Mouse (Mus musculus) limb, embryonic 15.5 days (tissue): Measurements from ENCODE around the gene Mbd6. TPM values are rescaled to one million over a fixed set of nuclear protein-coding genes. Genes with fewer than 3 reads are reported as not detected.

Source experiments
- ATAC-seq: fragments of 200-750 bp; cut with Nextera tagmentation; 2 replicates; pipeline ENCODE4 v1.8.0; 2017; ENCODE audit warnings: low read depth, moderate TSS enrichment; ENCODE audit not compliant: insufficient number of reproducible peaks, low FRiP score, low TSS enrichment
- H3K27ac ChIP-seq: fragments of 300-500 bp; sonication (generic); 2 replicates; pipeline ENCODE4 v1.5.1; 2015; ENCODE audit warnings: moderate library complexity, mild to moderate bottlenecking, inconsistent platforms
- H3K27me3 ChIP-seq: fragments of 300-500 bp; sonication (generic); 2 replicates; pipeline ENCODE4 v1.6.1; 2015; ENCODE audit warnings: inconsistent platforms
- H3K36me3 ChIP-seq: fragments of 300-500 bp; sonication (generic); 2 replicates; pipeline ENCODE4 v1.6.1; 2015; ENCODE audit warnings: inconsistent platforms
- H3K4me1 ChIP-seq: fragments of 300-500 bp; sonication (generic); 2 replicates; pipeline ENCODE4 v1.6.1; 2015; ENCODE audit warnings: inconsistent platforms
- H3K4me2 ChIP-seq: fragments of 300-500 bp; sonication (generic); 2 replicates; pipeline ENCODE4 v1.6.1; 2015; ENCODE audit warnings: mild to moderate bottlenecking, inconsistent platforms
- H3K4me3 ChIP-seq: fragments of 300-500 bp; sonication (generic); 2 replicates; pipeline ENCODE4 v1.5.1; 2015; ENCODE audit warnings: mild to moderate bottlenecking, inconsistent platforms
- H3K9ac ChIP-seq: fragments of 300-500 bp; sonication (generic); 2 replicates; pipeline ENCODE4 v1.6.1; 2015; ENCODE audit warnings: inconsistent platforms
- H3K9me3 ChIP-seq: fragments of 300-500 bp; sonication (generic); 2 replicates; pipeline ENCODE4 v1.6.1; 2016; ENCODE audit warnings: inconsistent platforms
- WGBS: fragments of 180-500 bp; shearing (Covaris S2); methylation state at CpG from one replicate; pipeline ENCODE4 v1.1.7; 2015; 5-methylcytosine and 5-hydroxymethylcytosine counted together
- polyA plus RNA-seq: library from polyadenylated mRNA; unstranded; fragments of >200 nt; fragmentation: Nextera tagmentation; extraction: Ambion mirVana; gene quantifications from 2 replicates; pipeline ENCODE4 v1.2.1, GENCODE M21; 2015

Gene Mbd6
- polyA plus RNA-seq, 1 experiment from 2014 or later = 16.2 TPM

DNA sequence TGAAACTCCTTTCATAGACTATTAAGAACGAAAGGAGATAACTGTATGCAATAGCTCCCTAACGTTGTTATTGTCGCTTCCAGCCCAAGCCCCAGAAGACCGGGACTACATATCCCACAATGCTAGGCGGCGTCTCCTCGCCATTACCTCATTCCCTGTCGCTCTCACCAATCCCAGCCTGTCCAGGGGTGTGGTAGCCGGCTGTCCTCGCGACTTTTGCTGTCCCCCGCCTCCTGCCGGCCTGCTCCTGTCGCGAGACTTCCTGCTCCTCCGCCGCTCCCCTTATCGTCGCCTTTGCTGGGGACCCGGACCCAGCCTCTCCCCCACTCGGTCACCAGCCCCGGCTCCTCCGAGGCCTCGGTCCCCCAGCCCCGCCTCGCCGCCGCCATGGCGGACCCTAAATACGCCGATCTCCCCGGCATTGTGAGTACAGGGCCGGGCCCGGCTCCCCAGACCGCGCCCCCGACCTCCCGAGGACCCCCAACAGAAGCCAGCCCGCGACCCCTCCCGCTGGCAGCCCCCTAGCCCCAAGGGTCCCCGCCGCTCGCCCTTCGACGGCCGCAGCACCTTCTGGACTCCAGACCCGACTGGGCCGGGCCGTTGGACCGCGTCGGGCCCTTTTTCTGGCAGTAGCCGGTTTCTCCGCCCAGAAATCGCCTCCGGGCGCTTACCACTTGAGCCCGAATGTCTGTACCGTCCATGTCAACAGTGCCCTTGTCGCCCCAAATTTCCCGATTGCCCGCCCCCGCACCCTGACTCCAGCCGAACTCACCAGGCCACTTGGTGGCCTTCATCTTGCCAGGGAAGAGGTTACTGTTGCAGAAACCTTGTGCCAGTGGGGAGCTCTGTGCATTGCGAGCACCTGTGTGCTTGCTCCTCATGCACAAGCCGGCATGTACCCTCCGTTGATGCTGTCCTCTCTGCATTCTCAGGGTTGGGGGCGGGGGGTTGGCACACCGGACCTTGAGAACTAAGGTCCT, 22.4 kb downstream of the Mbd6 start, which contains the start of gene Dctn2:
Dctn2 (plus strand) TSS at position 257 of the 980 bp plus-strand sequence.
- WGBS = under 1% methylated on average over 70 of the region's 70 CpGs
- H3K4me1 ChIP-seq = peaks cover 37% of the 10 kb centered on the region

DNA sequence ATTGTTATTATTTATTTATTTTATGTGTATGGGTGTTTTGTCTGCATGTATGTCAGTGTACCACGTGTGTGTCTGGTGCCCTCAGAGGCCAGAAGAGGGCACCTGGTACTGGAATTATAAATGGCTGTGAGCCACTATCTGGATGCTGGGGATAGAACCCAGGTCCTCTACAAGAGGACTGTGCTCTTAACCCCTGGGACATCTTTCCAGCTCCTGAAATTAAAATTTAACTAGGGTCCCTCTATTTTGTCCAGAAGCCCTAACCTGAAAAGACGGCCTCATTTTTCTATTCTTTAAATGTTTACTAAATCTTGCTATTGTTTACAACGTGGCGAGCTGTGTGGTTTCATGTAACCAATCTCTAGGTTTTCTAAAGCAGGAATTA, 23.1 kb downstream of the Mbd6 start:
- peaks cover 21% of the 10 kb centered on the region for H3K36me3 ChIP-seq
- WGBS = 31% methylated on average over 4 of the region's 4 CpGs
- H3K9ac ChIP-seq = no peak overlapping the region
- no peak for ATAC-seq
- H3K27me3 ChIP-seq = peaks cover 12% of the 10 kb centered on the region
- peak overlapping the region; percentile 81; the same call in 1 of the 2 replicates for H3K4me2 ChIP-seq
- no peak overlapping the region for H3K27ac ChIP-seq
- no peaks in the 10 kb centered on the region for H3K9me3 ChIP-seq
- H3K4me1 ChIP-seq = peaks cover 37% of the 10 kb centered on the region
- peak overlapping the region; percentile 98 for H3K4me3 ChIP-seq

More for the DNA sequence above, 22.4 kb downstream of the Mbd6 start, which contains the start of gene Dctn2:
- Histone ChIP-seq H3K27ac (peak within 1 kb of the TSS; percentile 89), H3K36me3 (peaks cover 28% of the 10 kb centered on the region), H3K9me3 (no peaks in the 10 kb centered on the region), H3K9ac (peak within 1 kb of the TSS; percentile 99), H3K4me2 (peak within 1 kb of the TSS; percentile 81), H3K27me3 (peaks cover 12% of the 10 kb centered on the region), H3K4me3 (peak within 1 kb of the TSS; percentile 98)
- ATAC-seq = peak; percentile 97

DNA sequence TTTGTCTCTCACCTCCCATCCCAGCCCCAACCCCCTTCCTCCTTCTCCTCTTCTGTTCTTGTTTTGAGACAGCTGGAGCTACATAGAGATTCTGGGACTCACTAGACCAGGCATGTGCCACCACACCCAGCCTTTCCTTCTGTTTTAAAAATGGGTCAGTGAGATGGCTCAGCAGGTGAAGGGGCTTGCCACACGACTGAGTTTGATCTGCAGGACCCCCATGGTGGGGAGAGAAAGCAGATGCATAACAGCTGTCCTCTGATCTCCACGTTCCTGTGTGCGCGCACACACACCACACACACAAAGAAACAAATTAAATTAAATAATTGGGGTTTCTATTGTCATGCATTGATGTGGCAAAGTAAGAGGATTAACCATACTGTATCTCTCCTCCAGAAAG, 23.8 kb downstream of the Mbd6 start:
- Histone ChIP-seq H3K4me2 (no peak overlapping the region), H3K36me3 (peaks cover 14% of the 10 kb centered on the region), H3K4me3 (no peak overlapping the region), H3K4me1 (peaks cover 34% of the 10 kb centered on the region), H3K9me3 (no peaks in the 10 kb centered on the region), H3K27me3 (peaks cover 12% of the 10 kb centered on the region), H3K9ac (no peak overlapping the region), H3K27ac (no peak overlapping the region)
- WGBS = 69% methylated on average over 4 of the region's 4 CpGs
- no peak for ATAC-seq

DNA sequence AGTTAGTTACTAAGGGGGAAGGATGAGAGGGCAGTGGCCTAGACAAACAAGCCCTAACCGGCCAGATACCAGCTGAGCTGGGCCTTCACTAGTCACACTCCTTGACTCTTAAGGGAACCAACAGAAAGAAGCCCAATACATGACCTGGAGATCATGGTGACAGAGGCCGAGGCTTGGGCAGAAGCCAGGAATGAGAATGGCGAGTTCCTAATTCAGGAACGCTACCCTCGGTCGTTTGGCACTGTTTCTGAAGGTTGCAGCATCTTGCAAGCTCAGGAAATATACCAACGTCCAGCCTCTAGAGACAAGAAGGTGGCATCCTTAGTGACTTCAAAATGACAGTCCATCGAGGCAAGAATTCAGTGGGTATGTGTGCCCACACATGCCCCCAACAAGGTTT, 24.5 kb downstream of the Mbd6 start:
- Histone ChIP-seq H3K4me3 (no peak overlapping the region), H3K9me3 (no peaks in the 10 kb centered on the region), H3K9ac (no peak overlapping the region), H3K4me1 (peaks cover 32% of the 10 kb centered on the region), H3K27ac (no peak overlapping the region), H3K36me3 (peaks cover 12% of the 10 kb centered on the region; the same call in 1 of the 2 replicates), H3K4me2 (no peak overlapping the region), H3K27me3 (peaks cover 12% of the 10 kb centered on the region)
- ATAC-seq = no peak
- WGBS = 77% methylated on average over 8 of the region's 8 CpGs

DNA sequence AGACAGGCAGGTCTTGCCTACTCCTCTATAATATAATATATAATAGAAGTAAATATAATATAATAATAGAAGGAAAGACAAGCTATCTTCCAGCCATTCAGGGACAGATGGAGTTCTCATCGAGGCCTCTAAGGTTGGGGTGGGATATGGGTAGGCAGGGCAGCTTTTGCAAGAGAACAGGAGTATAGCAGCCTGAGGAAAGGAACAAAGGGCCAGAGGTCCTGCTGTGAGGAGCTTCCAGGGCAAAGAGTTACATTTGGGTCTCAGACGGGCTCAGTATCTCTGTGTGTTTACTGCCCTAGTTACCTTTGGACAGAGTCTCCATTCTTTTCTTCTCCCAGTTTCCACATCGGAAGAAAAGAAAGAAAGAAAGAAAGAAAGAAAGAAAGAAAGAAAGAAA, 25.2 kb downstream of the Mbd6 start:
- H3K4me2 ChIP-seq = no peak overlapping the region
- peaks cover 27% of the 10 kb centered on the region for H3K4me1 ChIP-seq
- H3K27ac ChIP-seq = no peak overlapping the region
- peaks cover 7% of the 10 kb centered on the region; the same call in 1 of the 2 replicates for H3K36me3 ChIP-seq
- H3K4me3 ChIP-seq = peak overlapping the region; percentile 51; the same call in 1 of the 2 replicates
- 68% methylated on average over 3 of the region's 3 CpGs for WGBS
- no peak for ATAC-seq
- no peak overlapping the region for H3K9ac ChIP-seq
- no peaks in the 10 kb centered on the region for H3K9me3 ChIP-seq
- peaks cover 12% of the 10 kb centered on the region for H3K27me3 ChIP-seq

DNA sequence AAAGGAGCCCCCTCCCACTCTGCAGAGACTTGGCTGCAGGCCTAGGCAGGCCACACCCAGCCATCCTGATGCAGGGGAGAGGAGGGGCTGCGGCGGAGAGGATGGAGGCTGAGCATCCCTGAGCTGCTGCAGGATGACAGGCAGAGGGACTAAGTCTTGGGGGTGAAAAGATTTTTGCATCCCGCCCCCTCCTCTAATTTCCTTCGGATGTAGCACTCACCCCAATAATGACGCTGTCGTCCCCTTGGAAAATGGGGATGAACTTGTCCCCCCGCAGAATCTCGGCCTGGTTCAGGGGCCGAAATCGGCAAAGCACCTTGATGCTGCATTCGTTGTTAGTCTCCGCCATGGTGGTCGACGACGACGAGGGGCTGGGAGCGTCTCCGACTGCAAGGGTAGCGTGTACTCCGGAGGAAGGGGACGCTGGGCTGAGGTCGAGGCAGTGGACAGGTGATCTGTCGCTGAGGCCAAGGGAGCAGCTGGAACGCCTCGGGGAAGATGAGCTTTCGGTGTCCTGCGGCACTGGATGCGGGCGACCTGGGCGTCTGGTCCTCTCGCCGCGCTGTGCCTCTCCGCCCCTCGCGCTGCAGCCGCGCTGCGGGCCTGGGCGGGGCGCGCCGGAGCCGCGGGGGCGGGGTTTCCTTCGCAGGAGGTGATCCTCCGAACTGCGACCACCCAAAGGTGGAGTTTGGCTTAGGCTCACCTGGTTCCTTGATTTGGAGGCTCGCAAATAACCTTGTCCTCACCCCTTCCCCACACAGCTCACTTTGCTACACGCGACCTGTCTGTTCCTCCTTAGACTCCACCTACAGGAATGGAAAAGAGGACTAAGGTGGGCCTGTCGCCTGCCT, 26.0 kb downstream of the Mbd6 start, which contains the start of gene Kif5a:
Kif5a (minus strand) TSS at position 801 of the 851 bp plus-strand sequence.
- H3K36me3 ChIP-seq = no peaks in the 10 kb centered on the region
- peak within 1 kb of the TSS; percentile 44 for H3K9ac ChIP-seq
- WGBS = under 1% methylated on average over 53 of the region's 53 CpGs
- peaks cover 20% of the 10 kb centered on the region for H3K4me1 ChIP-seq
- peaks cover 12% of the 10 kb centered on the region for H3K27me3 ChIP-seq
- peak within 1 kb of the TSS; percentile 51 for H3K4me3 ChIP-seq
- H3K9me3 ChIP-seq = no peaks in the 10 kb centered on the region
- H3K27ac ChIP-seq = no peak within 1 kb of the TSS
- H3K4me2 ChIP-seq = peak within 1 kb of the TSS; percentile 95
- no peak for ATAC-seq

DNA sequence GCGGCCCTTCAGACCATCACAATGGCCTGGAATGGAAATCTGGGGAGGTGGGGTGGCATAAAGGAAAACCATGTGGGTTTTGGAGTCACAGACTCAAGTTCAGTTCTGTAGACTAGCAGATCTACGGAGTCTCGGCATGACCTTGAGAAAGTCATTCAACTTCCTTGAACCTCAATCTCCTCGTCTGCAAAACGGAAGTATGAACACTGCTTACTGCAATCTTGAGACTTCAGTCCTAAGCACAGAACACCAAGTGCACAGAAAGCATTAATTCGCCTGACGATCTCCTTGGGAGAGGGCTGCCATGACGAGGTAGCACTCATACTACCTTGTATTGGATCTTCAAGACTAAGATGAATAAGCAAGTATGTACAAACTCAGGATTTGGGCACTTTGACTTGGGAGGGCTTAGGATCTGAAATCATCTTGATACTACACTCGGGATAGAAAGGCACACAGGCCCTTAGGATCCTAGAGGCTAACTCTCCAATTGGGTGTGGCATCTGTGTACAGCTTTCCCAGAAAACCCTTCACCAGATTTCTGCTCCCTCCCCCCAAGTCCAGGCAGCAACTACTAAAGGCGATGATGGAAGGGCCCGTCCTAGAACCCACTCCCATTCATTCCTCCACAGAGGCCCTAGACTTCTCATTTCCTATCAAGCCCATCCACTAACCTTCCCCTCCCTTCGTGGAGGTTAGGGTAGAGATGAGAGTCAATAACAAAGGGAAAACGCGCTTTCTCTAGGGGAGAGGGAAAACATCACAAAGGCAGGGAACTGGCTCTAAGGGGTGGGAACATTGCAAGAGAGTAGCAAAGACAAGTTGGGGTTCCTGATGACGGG, 26.9 kb downstream of the Mbd6 start:
- ATAC-seq = no peak
- no peaks in the 10 kb centered on the region for H3K9me3 ChIP-seq
- WGBS = 66% methylated on average over 15 of the region's 15 CpGs
- H3K4me2 ChIP-seq = peak overlapping the region; percentile 95
- no peaks in the 10 kb centered on the region for H3K36me3 ChIP-seq
- H3K9ac ChIP-seq = no peak overlapping the region
- peaks cover 12% of the 10 kb centered on the region for H3K27me3 ChIP-seq
- H3K4me1 ChIP-seq = peaks cover 14% of the 10 kb centered on the region
- no peak overlapping the region for H3K27ac ChIP-seq
- H3K4me3 ChIP-seq = peak overlapping the region; percentile 51

DNA sequence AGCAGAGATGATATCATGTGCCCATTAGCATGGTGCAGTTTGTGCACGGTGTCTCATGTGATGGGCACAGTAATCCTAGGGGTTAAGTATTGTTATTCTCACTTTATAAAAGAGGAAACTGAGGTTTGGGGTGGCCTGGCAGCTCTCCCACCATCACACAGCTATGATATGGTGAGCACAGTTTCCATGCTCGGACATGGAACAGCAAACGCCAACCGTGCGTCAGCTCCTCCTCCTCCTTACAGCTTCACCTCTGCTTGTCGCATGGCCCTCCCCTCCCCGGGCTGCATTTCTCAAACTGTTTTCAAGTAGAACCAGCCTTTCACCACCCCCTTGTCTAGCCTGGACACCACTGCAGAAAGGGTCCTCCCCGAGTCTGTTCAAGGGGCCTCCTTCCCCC, 30.3 kb downstream of the Mbd6 start:
- H3K4me3 ChIP-seq = no peak overlapping the region
- no peak overlapping the region for H3K9ac ChIP-seq
- H3K36me3 ChIP-seq = no peaks in the 10 kb centered on the region
- no peak overlapping the region for H3K4me2 ChIP-seq
- H3K27me3 ChIP-seq = peaks cover 8% of the 10 kb centered on the region
- ATAC-seq = no peak
- H3K9me3 ChIP-seq = no peaks in the 10 kb centered on the region
- H3K4me1 ChIP-seq = peaks cover 12% of the 10 kb centered on the region
- no peak overlapping the region for H3K27ac ChIP-seq
- WGBS = 76% methylated on average over 8 of the region's 8 CpGs

DNA sequence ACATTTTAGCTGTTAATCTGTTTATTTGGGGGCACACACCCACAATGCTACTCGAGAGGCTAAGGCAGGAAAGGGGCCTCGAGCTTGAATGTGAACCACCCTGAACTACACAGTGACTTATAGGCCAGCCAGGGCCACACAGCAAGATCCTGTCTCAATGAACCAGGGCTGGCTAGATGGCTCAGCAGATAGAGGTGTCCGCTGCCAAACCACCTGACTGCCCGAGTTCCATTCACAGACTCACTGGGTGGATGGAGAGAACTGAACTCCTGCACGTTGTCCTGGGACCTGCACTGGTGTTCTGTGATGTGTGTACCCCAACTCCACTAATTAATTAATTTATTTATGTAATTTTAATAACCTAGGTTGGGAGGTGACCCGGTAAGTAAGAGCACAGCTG, 31.0 kb downstream of the Mbd6 start:
- ATAC-seq = no peak
- no peak overlapping the region for H3K4me3 ChIP-seq
- H3K4me1 ChIP-seq = peaks cover 7% of the 10 kb centered on the region
- 78% methylated on average over 6 of the region's 6 CpGs for WGBS
- no peak overlapping the region for H3K9ac ChIP-seq
- H3K27me3 ChIP-seq = peaks cover 5% of the 10 kb centered on the region
- no peaks in the 10 kb centered on the region for H3K9me3 ChIP-seq
- H3K4me2 ChIP-seq = no peak overlapping the region
- no peaks in the 10 kb centered on the region for H3K36me3 ChIP-seq
- no peak overlapping the region for H3K27ac ChIP-seq

DNA sequence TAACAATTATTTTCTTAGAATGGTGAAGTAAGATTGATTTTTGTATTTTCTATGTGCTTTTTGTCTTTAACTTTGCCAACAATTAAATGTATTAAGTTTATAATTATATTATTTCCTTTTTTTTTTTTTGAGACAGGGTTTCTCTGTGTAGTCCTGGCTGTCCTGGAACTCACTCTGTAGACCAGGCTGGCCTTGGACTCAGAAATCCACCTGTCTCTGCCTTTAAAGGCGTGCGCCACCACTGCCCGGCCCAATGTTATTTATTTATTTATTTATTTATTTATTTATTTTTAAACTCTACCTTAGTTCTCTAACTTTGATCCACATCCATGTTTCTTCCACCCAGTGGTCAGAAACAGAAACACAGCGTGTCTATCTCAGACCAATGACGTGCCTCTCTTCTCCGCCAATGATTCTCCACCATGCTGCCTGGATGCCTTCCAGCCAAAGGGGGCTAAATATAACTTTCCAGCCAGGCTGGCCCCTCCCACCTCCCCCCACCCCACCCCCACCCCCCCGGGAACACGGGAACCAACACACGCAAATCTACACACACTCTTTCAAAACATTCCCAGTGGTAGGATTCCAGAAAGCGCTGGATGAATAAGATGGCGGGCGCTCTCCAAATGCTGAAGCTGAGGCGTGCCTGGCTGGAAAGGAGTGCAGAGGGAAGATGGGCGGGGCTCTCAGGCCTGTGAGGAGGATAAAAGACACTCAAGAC, 33.0 kb downstream of the Mbd6 start:
- 22% methylated on average over 14 of the region's 14 CpGs for WGBS
- no peaks in the 10 kb centered on the region for H3K36me3 ChIP-seq
- no peak overlapping the region for H3K9ac ChIP-seq
- peak; percentile 27; the same call in 1 of the 2 replicates for ATAC-seq
- no peaks in the 10 kb centered on the region for H3K4me1 ChIP-seq
- no peak overlapping the region for H3K4me3 ChIP-seq
- H3K9me3 ChIP-seq = no peaks in the 10 kb centered on the region
- no peak overlapping the region for H3K27ac ChIP-seq
- no peaks in the 10 kb centered on the region for H3K27me3 ChIP-seq
- H3K4me2 ChIP-seq = no peak overlapping the region
